Mouse (Mus musculus): ENCODE data around the gene Cdh11.
"Not testable (repeated sequence)": the region's sequence is repeated elsewhere in the genome, so short reads cannot be mapped to it uniquely, and the experiment has no call there.

The Cdh11 gene

DNA sequence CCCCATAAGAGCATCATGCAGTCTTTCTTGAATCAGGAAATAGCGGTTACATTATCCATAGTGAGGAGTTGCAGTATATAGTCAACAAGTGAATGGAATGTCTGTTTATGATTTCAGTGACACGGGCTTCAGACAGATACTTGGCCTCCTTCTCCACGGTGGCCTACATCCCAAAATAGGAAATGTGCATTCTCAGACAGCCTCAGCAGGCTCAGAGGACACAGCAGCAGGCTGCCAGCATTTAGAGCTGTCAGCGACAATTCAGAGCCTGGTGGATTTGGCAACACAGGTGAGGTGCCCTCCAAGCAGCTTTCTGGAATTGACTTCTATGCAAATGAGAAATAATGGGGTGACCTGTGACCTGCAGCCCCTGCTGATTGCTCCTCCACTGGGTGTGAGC is 69.5 kb downstream of the Cdh11 start:
- no peak for DNase-seq (ENCODE audit: low spot score in 2 of 2)

DNA sequence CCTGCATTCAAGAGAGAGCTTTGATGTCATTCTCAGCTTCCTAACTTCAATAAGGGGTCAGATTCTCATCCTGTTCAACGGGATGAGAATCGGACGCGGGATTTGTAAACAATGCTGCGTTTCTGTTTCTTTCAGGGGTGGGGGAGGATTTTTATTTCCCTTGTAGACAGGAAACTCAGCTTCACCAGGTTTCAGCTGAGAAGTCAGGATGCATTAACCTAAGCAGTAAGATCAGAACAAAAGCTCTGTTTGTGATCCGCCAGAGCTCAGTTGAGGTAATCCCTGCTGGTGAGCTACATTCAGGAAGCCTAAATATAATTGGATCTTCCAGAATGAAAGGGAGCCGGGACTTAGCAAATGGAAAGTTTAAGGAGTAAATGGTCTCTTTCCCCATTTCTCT is 78.1 kb downstream of the Cdh11 start:
- DNase-seq (ENCODE audit: low spot score in 2 of 2): no peak

DNA sequence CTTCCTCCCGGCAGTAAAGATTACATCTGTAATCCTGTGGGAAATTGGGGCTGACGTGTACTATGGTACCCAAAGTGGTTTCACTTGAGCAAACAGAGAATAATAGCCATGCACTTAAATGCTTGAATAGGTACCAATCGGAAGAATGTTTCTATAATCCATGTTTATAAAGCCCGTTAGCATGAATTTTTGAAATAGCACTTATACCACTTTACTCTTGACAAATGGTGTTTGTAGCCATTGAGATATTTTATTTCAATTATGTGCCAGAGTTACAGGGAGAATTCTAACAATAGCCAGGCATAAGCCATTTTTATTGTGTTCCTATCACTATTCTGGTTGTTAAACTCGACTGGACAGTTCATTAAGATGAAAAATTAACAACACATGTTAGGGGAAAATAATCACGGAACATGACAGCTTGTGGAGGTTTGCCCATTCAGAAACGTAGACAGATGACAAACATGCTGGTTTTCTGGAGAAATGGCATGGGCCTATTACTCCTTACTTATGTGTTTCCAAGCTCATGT is 80.0 kb downstream of the Cdh11 start:
- DNase-seq (ENCODE audit: low spot score in 2 of 2): no peak

DNA sequence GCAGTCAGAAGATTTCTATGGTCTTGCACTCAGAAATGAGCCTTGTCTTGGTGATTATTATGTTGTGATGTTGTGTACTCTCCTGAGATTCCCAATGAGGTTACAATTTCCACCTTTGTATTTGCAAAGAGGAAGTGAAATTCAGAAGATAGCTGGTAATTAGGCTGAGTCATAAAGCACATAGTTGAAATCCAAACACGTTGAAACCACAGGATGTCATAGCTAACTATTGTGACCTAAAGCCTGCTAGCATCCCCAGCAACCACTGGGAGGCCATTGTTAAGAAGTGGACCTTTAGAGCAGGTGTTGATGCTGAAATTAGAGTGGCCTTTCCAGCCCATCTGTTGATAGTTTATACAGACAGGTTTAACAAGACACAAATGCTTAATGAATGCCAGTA is 85.2 kb downstream of the Cdh11 start:
- DNase-seq (ENCODE audit: low spot score in 2 of 2): no peak

DNA sequence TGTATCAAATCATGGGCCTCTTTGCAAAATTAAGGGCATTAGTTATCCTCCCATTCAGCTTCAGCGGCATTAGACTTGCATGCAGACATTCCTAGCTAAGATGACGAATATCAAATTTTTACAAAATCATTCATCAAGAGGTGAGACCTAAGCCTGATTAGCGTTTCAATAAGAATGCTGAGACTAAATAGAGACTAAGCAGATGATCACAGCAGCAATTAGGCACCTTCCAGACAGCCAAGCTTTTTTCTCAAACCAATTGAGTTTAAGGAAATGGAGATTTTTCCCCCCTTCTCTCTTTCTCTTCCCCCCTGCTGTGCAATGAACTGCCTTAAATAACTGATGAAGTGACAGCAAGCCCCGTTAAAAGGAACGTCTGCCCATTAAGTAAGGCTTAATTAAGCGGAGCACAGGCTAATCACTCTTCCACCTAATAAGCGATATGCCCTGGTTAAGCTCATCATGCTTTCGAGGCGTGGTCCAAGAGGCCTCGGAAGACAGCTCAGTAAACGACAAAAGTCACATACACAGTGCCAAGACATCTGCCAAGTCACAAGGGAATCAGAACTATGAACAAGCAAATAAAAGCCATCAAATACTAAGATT is 87.1 kb downstream of the Cdh11 start:
- no peak for DNase-seq (ENCODE audit: low spot score in 2 of 2)

DNA sequence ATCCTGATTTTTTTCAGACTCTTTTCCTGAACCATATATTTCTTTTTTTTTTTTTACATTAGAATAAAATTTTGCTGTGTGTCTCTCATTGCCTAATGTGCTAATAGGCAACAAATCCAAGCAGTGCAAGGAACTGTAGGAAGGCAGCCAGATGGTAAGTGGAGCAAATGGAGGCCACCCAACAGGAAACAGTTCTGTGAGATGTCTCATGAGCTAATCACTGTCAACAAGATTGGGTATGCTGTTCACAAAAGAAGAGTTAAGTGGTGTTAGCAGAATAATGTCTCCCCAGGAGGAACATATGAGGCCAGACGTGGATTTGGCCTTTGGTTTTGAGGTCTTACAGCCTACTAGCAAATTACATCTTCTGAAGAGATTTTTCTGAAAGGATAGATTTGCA is 92.0 kb downstream of the Cdh11 start:
- no peak for DNase-seq (ENCODE audit: low spot score in 2 of 2)

DNA sequence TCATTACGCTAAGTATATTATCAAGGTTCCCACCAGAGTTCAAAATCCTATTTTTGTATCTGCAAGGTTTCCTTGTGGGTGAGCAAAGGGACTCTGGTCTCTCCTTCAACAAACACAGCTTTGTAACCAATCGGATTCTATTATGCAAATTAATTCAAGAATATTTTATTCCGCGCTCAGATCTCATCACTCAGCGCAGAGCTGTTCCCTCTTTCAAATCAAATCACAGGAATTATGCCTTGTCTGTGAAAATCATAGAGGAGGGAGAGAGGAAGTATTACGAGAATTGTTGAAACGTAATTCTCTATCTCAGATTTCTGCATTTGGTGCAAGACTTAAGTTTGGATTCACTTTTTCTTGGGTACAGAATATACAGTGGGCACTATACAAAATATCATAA is 100.0 kb downstream of the Cdh11 start:
- not testable (repeated sequence) for DNase-seq (ENCODE audit: low spot score in 2 of 2)

DNA sequence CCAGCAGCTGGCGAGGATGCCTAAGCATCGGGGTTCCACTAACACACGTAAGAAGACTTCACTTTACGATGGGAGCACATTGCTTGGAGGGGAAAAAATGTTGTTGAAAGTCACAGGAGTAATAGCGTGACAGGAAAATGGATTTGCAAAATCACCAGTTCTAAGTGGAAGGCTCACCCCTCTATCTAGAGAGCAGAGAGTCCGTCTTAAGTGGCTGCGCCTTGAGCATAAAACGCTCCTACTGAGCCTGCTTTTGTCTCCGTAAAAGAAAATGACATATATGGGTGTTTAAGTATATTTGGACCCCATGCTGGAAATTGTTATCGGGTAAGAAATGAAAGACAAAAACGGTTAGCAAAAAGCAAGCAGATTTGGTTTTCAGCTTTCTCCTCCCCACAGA is 100.4 kb downstream of the Cdh11 start:
- no peak for DNase-seq (ENCODE audit: low spot score in 2 of 2)

DNA sequence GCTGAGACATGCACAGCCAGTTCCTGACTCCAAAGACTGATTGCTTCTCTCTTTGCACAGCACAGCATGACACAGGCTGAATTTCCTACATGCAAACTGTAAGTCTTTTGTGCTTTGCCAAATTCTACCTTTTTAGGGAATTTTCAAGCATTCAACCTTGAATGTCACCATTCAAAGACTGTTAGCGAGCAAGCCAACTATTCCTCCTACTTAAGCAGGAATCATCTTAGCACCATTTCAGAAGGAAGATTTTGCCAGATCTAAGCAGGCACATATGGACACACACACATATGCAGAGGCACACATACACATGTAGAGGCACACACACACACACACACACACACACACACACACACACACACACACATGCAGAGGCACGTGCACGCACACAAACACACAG is 108.3 kb downstream of the Cdh11 start:
- DNase-seq (ENCODE audit: low spot score in 2 of 2): no peak

DNA sequence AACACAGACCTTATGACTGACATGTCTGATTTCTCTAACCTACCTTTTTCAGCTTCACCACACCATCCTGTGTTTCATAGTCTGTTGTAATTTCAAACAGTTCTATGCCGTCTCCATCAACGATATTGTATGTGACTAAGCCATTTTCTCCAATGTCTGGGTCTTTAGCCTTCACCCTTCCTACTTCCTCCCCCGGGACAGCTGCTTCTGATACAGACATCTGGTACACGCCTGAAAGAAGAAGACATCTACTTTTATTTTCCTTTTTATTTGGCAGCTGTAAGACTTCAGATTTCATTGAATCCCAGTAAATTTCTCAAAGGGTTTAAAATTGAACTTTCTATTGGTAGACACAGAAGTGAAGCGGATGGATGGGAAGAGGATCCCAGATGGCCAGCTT is 120.9 kb downstream of the Cdh11 start:
- DNase-seq (ENCODE audit: low spot score in 2 of 2): not testable (repeated sequence)

DNA sequence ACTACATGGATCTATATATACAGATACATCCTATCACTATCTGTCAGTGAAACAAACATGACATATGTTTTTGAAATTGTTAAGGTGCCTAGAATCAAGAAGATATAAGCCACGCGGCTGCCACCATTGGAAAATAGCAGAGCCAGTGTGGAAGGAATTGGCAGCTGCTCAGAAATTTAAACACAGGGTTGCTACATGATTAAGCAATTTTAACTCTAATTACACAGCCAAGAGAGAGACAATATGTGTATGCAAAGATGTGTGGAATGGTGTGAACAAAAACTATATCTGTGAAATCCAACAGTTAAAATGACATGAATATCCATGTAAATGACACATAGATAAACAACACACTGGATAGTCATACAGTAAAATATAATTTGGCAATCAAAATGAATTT is 128.9 kb downstream of the Cdh11 start:
- no peak for DNase-seq (ENCODE audit: low spot score in 2 of 2)

DNA sequence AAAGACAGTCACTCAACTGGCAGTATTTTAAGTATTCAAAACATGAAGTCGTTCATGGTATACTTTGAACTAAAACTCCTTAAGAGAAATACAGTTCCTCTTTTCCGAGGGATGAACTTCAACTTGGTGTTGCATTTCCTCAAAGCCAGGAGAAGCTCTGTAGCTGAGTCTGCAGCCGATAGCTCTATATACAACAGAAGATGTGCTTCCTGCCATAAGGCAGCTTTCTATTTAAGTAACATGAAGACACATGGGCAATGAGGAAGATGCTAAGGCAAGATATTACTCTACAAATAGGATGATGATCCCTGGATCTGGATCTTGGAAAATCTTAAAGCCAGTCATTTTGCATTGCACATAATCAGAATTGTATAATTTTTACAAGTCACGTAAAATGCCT is 133.5 kb downstream of the Cdh11 start:
- DNase-seq (ENCODE audit: low spot score in 2 of 2): no peak

DNA sequence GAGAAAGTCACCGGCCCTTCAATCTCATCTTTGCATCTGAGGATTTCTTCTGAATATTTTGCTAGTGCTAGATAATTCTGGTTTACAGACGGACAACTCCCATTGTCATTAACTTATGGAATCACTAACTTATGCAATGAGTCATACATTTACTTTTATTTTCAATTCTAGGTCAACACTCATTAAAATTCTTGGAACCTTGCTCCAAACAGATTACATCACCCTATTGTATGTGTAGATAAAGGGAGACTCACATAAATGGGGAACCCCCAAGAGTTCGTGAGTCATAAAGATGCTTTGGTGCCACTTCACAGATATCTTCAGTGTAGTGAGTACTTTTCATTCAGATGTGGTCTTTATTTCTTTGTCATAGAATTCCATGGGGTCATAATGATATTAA is 158.3 kb downstream of the Cdh11 start:
- DNase-seq (ENCODE audit: low spot score in 2 of 2): no peak

DNA sequence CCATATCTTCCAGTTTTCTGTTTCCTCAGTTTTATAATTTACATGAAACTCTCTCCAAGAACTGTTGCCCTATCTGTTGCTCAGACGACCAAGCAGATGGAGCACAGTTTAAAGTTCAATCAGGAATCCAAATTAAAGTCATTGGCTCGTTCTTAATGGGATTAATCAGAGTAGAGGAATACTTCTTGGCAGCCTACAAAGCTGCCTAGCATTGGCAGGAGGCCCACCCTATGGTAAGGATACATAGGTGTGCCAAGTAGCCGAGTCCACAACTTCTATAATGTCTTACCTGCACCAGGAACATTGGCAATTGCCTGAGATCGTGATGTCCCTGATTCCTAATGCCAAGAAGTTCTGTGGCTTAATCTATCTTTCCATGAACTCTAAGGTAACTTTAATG is 173.3 kb downstream of the Cdh11 start:
- no peak for DNase-seq (ENCODE audit: low spot score in 2 of 2)

DNA sequence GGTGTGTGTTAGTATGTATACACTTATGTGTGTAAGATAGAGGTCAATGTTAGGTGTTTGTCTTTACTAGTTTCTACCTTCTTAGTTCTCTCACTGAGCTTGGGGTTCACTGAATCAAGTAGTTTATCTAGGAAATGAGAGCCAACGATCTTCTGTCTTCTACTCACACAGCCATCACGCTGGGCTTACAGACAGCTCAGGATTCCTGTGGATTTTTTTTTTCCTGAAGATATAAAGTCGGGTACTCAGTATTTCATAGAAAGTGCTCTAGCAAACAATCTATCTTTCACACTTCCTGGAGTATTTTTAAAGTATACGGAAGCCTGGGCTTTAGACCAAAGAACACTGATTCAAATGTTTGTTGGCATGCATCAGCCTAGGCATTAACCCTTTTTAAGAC is 184.1 kb downstream of the Cdh11 start:
- DNase-seq (ENCODE audit: low spot score in 2 of 2): no peak

DNA sequence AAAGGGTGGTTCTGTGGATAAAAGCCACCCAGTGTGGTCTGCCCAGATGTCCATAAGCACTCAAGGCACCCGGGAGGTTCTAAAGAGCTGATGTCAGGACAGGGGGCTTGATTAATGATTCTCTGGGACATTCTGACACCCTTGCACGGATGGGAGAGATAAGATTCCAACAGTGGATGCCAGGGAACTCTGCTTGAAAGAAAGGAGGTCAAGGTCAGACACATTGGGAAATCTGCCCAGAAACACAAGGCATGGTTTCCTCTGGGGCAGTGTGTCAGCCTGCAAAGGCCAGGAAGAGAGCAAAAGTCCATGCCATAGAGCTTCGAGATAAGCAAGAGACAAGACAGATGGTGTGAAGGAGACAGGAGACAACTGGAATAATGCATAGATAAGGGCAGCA is 188.9 kb downstream of the Cdh11 start:
- no peak for DNase-seq (ENCODE audit: low spot score in 2 of 2)

DNA sequence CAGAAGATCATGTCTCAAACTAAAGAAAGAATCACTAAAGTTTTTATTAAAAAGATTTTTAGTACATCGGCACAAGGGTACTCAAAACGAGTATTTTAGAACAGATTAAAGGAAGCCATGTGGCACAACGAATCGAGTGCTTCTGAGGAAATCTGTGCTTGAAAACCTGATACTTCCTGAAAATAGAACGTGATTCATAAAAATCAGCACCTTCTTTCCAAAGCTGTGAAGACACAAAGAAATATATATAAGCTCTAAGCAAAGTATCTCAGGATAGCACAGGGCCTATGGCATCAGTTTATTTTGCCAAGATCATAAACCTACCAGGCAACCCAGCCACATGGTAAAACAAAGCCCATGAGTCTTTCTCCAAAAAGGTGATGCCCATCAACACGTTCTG is 191.5 kb downstream of the Cdh11 start:
- no peak for DNase-seq (ENCODE audit: low spot score in 2 of 2)

Measured in right cerebral cortex, postnatal 36 days (tissue).